Mouse (Mus musculus): ENCODE measurements around the gene Dkkl1. TPM values are rescaled to one million over a fixed set of nuclear protein-coding genes. Genes with fewer than 3 reads are reported as not detected.

Gene Dkkl1
- polyA plus RNA-seq, 2 experiments = 4.8 to 14.8 TPM

DNA sequence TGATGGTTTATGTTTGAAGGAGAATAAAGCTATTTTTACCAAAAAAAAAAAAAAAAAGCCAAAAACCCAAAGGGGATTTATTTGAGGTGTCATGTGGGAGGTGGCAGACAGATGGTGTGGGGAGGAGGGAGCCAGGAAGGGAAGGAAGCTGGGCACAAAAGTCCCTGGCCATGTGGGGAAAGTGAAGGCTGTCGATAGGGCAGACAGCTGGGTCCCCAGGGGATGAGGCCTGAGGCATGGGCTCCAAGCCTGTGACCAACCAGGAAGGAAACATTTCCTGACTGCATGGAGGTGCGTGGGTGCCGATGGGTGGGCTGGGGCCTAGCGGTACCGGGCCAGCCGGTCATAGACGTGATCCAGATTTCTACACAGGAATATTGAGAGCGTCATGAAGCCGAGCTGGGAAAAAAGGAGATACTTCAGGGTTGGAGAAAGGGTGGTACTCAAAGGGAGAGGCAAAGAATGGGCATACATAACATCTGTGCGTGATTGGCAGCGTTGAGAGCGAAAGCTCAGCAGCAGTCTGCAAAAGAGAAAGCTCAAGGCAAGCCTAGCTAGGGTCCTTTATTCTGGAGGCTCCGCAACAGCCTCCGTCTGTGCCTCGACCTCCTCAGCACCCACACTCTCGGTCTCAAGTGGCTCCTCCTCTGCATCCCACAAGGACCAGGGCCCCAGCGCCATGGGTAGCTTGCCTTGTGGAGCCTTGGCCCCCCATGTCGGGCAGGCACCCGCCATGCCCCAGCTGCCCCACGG is 21.8 kb upstream of the Dkkl1 start:
- peaks cover 46% of the 10 kb centered on the region for H3K36me3 ChIP-seq (ENCODE audit: control insufficient read depth, insufficient read depth, low read length)
- peak overlapping the region; percentile 39; the same call in 1 of the 2 replicates for H3K27ac ChIP-seq (replicated peaks; ENCODE audit: low read depth, low read length)
- no peak for TF ChIP-seq POLR2A (IDR thresholded peaks at IDR 0.05; ENCODE audit: borderline replicate concordance, extremely low read depth, insufficient read depth, insufficient read length)
- no peaks in the 10 kb centered on the region for H3K9me3 ChIP-seq (ENCODE audit: control insufficient read depth, low read length)
- 34% methylated on average over 20 of the region's 20 CpGs for WGBS
- peaks cover 21% of the 10 kb centered on the region for H3K4me1 ChIP-seq (ENCODE audit: control insufficient read depth, insufficient read depth, low read length)
- no peaks in the 10 kb centered on the region for H3K27me3 ChIP-seq (ENCODE audit: control insufficient read depth, insufficient read depth, low read length)
- 0 out of 2 replicates have a peak overlapping the region, but pooled peaks have one; percentile 31 for H3K9ac ChIP-seq (ENCODE audit: low read depth, low read length, severe bottlenecking)
- H3K4me3 ChIP-seq (replicated peaks; ENCODE audit: low read length) = no peak overlapping the region
- ATAC-seq (ENCODE audit: low FRiP score, low read depth) (no peak), DNase-seq (ENCODE audit: low spot score) (no peak)
- 0 out of 2 replicates have a peak overlapping the region, but pooled peaks have one; percentile 16 for H3K4me2 ChIP-seq (replicated peaks; ENCODE audit: low read depth, low read length, severe bottlenecking)

DNA sequence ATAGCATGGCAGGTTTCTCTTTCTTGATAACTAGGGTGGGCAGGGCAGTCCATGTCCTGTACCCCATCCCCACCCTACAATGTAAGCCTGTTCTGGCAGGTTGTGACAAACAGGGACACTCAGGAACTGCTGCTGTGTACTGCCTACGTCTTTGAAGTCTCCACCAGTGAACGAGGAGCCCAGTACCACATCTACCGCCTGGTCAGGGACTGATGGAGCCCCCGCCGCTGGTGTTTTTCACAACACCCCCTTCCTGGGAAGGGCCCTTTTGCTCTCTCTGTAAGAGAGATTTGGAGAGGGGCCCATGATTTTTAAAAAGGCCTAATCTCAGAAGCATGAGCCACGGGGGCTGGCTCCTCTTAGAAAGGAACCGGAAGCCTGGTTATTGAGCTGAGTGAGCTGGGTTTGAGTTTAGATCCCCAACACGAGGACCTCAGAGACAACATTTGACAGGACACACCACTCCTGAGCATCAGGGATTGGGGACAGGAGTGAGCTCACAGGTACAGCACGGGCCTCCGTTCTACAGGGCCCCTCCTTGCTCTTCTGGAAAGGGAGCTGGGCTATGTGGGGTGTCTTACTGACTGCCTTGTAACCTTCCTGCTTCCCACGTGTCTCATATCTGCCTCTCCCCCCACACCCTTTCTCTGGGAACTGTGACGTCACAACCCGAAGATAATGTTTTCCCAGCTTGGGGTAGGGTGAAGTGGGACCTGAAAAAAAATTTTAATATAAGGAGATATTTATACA is 20.9 kb upstream of the Dkkl1 start:
- no peak overlapping the region for H3K4me2 ChIP-seq (replicated peaks; ENCODE audit: low read depth, low read length, severe bottlenecking)
- H3K4me3 ChIP-seq (replicated peaks; ENCODE audit: low read length) = no peak overlapping the region
- no peaks in the 10 kb centered on the region for H3K9me3 ChIP-seq (ENCODE audit: control insufficient read depth, low read length)
- 68% methylated on average over 13 of the region's 13 CpGs for WGBS
- no peaks in the 10 kb centered on the region for H3K27me3 ChIP-seq (ENCODE audit: control insufficient read depth, insufficient read depth, low read length)
- H3K27ac ChIP-seq (replicated peaks; ENCODE audit: low read depth, low read length) = no peak overlapping the region
- DNase-seq (ENCODE audit: low spot score) (no peak), ATAC-seq (ENCODE audit: low FRiP score, low read depth) (no peak)
- peaks cover 21% of the 10 kb centered on the region for H3K4me1 ChIP-seq (ENCODE audit: control insufficient read depth, insufficient read depth, low read length)
- no peak for TF ChIP-seq POLR2A (IDR thresholded peaks at IDR 0.05; ENCODE audit: borderline replicate concordance, extremely low read depth, insufficient read depth, insufficient read length)
- no peak overlapping the region for H3K9ac ChIP-seq (ENCODE audit: low read depth, low read length, severe bottlenecking)
- peaks cover 54% of the 10 kb centered on the region for H3K36me3 ChIP-seq (ENCODE audit: control insufficient read depth, insufficient read depth, low read length)

DNA sequence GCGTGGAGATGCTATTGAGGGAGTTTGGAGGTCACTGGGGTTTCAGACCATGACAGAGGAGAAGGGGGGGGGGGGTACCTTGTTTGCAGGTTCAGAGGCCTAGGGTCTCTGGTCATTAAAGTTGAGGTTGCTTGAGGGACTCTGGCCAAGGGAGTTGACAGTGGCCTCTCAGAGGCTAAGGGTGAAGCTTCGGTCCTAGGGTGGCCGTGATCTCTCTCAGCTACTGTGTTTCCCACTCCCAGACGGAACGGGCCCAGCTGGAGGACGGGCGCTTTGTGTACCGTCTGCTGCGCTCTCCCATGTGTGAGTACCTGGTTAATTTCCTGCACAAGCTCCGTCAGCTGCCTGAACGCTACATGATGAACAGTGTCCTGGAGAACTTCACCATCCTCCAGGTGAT is 20.0 kb upstream of the Dkkl1 start:
- Histone ChIP-seq H3K27me3 (ENCODE audit: control insufficient read depth, insufficient read depth, low read length) (no peaks in the 10 kb centered on the region), H3K9me3 (ENCODE audit: control insufficient read depth, low read length) (no peaks in the 10 kb centered on the region), H3K4me3 (replicated peaks; ENCODE audit: low read length) (no peak overlapping the region), H3K4me1 (ENCODE audit: control insufficient read depth, insufficient read depth, low read length) (peaks cover 21% of the 10 kb centered on the region), H3K4me2 (replicated peaks; ENCODE audit: low read depth, low read length, severe bottlenecking) (no peak overlapping the region), H3K9ac (ENCODE audit: low read depth, low read length, severe bottlenecking) (no peak overlapping the region), H3K36me3 (ENCODE audit: control insufficient read depth, insufficient read depth, low read length) (peaks cover 62% of the 10 kb centered on the region), H3K27ac (replicated peaks; ENCODE audit: low read depth, low read length) (no peak overlapping the region)
- no peak for TF ChIP-seq POLR2A (IDR thresholded peaks at IDR 0.05; ENCODE audit: borderline replicate concordance, extremely low read depth, insufficient read depth, insufficient read length)
- no peak for DNase-seq (ENCODE audit: low spot score)
- ATAC-seq (ENCODE audit: low FRiP score, low read depth) = no peak
- WGBS = 83% methylated on average over 11 of the region's 11 CpGs

DNA sequence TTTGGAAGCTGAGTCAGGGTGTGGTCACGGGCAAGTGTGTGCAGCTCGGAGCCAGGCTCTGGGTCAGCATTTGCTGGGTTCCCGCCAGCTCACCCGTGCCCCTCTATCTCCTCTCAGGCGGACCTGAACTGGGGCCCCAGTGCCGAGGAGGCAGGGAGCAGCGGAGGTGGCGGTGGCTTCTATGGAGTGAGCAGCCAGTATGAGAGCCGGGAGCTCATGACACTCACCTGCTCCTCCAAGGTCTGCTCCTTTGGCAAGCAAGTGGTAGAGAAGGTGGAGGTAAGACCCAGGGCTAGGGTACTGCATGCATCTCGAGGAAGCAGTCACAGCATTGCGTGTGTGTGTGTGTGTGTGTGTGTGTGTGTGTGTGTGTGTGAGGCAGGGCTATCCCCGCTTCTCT is 19.2 kb upstream of the Dkkl1 start:
- Histone ChIP-seq H3K27ac (replicated peaks; ENCODE audit: low read depth, low read length) (no peak overlapping the region), H3K27me3 (ENCODE audit: control insufficient read depth, insufficient read depth, low read length) (no peaks in the 10 kb centered on the region), H3K36me3 (ENCODE audit: control insufficient read depth, insufficient read depth, low read length) (peaks cover 69% of the 10 kb centered on the region), H3K4me3 (replicated peaks; ENCODE audit: low read length) (no peak overlapping the region), H3K4me2 (replicated peaks; ENCODE audit: low read depth, low read length, severe bottlenecking) (no peak overlapping the region), H3K4me1 (ENCODE audit: control insufficient read depth, insufficient read depth, low read length) (peaks cover 21% of the 10 kb centered on the region), H3K9me3 (ENCODE audit: control insufficient read depth, low read length) (no peaks in the 10 kb centered on the region), H3K9ac (ENCODE audit: low read depth, low read length, severe bottlenecking) (no peak overlapping the region)
- no peak for DNase-seq (ENCODE audit: low spot score)
- 90% methylated on average over 12 of the region's 12 CpGs for WGBS
- TF ChIP-seq POLR2A (IDR thresholded peaks at IDR 0.05; ENCODE audit: borderline replicate concordance, extremely low read depth, insufficient read depth, insufficient read length) = no peak
- ATAC-seq (ENCODE audit: low FRiP score, low read depth) = no peak

DNA sequence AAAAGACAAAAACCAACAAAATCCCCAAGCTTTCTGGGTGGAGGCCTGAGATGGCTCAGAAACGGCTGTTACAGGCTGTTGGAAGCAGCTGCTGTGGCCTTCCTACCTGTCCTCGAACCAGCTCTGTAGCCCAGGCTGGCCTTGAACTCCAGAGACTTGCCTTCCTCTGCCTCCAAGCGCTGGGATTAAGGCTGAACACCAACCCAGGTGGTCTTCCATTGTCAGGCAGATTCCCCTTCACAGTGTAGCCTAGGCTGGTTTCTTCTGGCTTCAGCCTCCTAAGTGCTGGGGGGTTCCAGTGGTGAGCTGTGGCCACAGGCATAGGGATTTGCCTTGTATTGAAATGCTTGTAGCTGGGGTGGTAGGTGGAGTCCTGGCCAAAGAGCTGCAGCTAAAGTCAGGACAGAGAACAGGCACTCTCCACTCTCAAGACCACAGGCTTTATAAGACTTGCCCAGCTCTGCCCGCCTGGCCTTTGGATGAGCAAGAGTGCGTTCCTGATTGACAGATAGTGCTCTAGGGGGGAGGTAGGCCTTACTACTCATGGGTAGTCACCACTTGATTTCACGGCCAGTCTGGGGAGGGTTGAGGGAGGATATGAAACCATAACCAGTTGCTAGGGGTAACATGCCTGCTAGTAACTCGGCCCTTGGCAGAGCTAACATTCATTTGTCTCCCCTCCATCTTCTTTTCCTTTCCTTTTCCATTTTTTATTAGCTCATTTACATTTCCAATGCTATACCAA is 17.7 kb upstream of the Dkkl1 start:
- Histone ChIP-seq H3K36me3 (ENCODE audit: control insufficient read depth, insufficient read depth, low read length) (peaks cover 85% of the 10 kb centered on the region), H3K4me3 (replicated peaks; ENCODE audit: low read length) (no peak overlapping the region), H3K27ac (replicated peaks; ENCODE audit: low read depth, low read length) (no peak overlapping the region), H3K4me2 (replicated peaks; ENCODE audit: low read depth, low read length, severe bottlenecking) (no peak overlapping the region), H3K27me3 (ENCODE audit: control insufficient read depth, insufficient read depth, low read length) (no peaks in the 10 kb centered on the region), H3K9ac (ENCODE audit: low read depth, low read length, severe bottlenecking) (no peak overlapping the region), H3K9me3 (ENCODE audit: control insufficient read depth, low read length) (no peaks in the 10 kb centered on the region), H3K4me1 (ENCODE audit: control insufficient read depth, insufficient read depth, low read length) (peaks cover 10% of the 10 kb centered on the region)
- WGBS = 83% methylated on average over 7 of the region's 7 CpGs
- DNase-seq (ENCODE audit: low spot score) = no peak
- ATAC-seq (ENCODE audit: low FRiP score, low read depth) = no peak
- TF ChIP-seq POLR2A (IDR thresholded peaks at IDR 0.05; ENCODE audit: borderline replicate concordance, extremely low read depth, insufficient read depth, insufficient read length) = no peak

Measured in limb, embryonic 14.5 days (tissue).